Mouse (Mus musculus) testis, adult 2 months (tissue): Measurements from ENCODE around the gene Cdc14a.

Source experiments
- CTCF ChIP-seq: fragments of 200-500 bp; IDR thresholded peaks from 2 replicates; pipeline ENCODE4 v1.5.1; 2012; ENCODE audit warnings: low read depth, mild to moderate bottlenecking, inconsistent platforms, low read length, moderate library complexity; ENCODE audit not compliant: control insufficient read depth, insufficient read depth, insufficient replicate concordance
- POLR2A ChIP-seq: fragments of 200-500 bp; IDR thresholded peaks from 2 replicates; pipeline ENCODE4 v1.6.1; 2012; ENCODE audit warnings: low read depth, mild to moderate bottlenecking, inconsistent platforms, low read length, moderate library complexity; ENCODE audit not compliant: control insufficient read depth

DNA sequence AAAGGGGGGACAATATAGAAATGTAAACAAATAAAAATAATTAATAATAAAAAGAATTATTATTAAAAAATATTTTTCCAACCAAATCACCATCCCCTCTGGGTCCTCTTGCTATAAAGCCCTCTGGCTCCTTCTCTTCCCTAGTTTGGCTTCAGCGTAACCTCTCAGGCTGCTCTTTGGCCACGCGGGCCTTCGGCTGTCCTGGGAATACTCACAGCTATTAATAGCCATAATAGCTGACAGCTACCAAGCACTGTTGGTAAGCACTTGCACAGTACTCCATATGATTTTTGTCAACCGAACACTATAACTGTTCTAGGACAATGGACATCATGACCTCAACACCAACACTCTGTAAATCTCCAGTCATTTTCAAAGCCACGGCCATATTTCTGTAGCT lies 135.0 kb downstream of the Cdc14a start:
- TF ChIP-seq POLR2A (no peak), CTCF (no peak)
